Mouse (Mus musculus): ENCODE results near the gene Cpeb3. TPM values are rescaled to one million over a fixed set of nuclear protein-coding genes. Genes with fewer than 3 reads are reported as not detected.

Cpeb3 gene
- polyA plus RNA-seq, 1 experiment from 2014 or later, result 7.9 TPM

- Histone ChIP-seq H3K36me3 (0 out of 2 replicates have a peak, but pooled peaks cover 2% of the 10 kb centered on the region), H3K27me3 (replicated peaks) (no peaks in the 10 kb centered on the region), H3K4me1 (peaks cover 15% of the 10 kb centered on the region), H3K4me3 (no peak overlapping the region), H3K9me3 (no peaks in the 10 kb centered on the region), H3K27ac (replicated peaks) (no peak overlapping the region), H3K4me2 (no peak overlapping the region), H3K9ac (no peak overlapping the region)
- 81% methylated on average over 8 of the region's 8 CpGs for WGBS
- no peak for ATAC-seq (ENCODE audit: extremely low read depth, insufficient number of reproducible peaks, low FRiP score, low TSS enrichment)
Observed at GRCm38 (mm10) chr19:37057161-37057905, 151.1 kb downstream of the Cpeb3 start.

DNA sequence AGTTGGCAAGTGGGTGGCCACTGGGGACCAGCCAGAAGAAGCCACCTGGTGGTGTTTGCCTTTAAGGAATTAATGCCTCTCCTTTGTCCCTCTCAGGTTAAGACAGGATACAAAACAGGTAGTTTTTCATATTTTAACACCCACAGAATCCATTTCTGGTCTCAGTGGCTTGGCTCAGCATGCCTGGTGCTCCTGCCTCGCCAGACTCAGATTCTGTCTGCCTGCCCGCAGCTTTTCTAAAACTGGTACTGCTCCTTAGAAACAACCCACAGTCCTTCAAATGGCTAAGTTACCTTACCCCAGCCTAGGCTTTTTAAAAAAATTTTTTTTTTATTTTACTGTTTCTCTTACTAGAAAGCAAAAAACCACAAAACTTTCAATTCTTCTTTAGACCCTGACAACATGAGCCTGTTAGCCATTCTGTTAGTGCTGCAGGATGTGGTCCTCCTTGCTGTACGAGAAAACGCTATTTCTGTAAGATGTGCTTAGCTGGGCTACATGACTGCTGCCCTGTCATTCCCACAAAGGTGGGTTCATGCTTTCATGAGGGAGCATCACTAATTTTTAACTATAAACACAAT, 152.3 kb downstream of the Cpeb3 start:
- Histone ChIP-seq H3K36me3 (0 out of 2 replicates have a peak, but pooled peaks cover 2% of the 10 kb centered on the region), H3K9ac (no peak overlapping the region), H3K9me3 (no peaks in the 10 kb centered on the region), H3K4me3 (no peak overlapping the region), H3K4me2 (no peak overlapping the region), H3K4me1 (peaks cover 15% of the 10 kb centered on the region), H3K27me3 (replicated peaks) (no peaks in the 10 kb centered on the region), H3K27ac (replicated peaks) (no peak overlapping the region)
- no peak for ATAC-seq (ENCODE audit: extremely low read depth, insufficient number of reproducible peaks, low FRiP score, low TSS enrichment)
- 79% methylated on average over 4 of the region's 4 CpGs for WGBS

DNA sequence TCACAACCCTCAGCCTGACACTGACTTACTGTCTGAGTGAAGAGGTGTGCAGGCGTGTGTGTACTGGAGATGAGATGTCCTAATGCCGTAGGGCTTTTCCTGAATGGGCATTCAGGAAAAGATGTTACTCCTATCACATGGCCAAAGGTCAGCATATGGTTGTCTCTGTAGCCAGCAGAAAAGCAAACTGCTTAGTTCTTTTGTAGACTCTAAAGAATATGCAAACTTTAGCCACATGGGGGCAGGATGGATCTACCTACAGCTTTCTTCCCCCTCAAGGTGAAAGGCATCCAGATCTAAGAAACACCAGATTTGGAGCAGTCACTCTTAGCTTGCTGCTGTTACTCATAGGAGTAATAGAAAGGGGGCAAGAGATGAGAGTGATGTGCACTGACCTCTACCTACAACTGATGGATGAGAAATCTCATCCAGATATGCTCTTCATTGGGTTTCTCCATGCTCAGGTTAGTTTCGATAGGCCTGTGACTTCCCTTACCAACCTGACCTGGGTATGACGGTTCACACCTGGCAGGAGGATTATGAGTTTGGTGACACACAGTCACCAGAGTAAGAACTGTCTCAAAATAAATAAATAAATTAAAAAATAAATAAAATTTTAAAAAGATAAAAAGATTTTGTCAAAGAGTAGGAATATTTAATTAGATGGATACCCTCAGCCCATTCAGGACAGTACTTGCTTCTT, 157.6 kb downstream of the Cpeb3 start:
- Histone ChIP-seq H3K4me2 (no peak overlapping the region), H3K36me3 (0 out of 2 replicates have a peak, but pooled peaks cover 5% of the 10 kb centered on the region), H3K9ac (no peak overlapping the region), H3K9me3 (no peaks in the 10 kb centered on the region), H3K4me1 (no peaks in the 10 kb centered on the region), H3K4me3 (no peak overlapping the region), H3K27ac (replicated peaks) (no peak overlapping the region), H3K27me3 (replicated peaks) (no peaks in the 10 kb centered on the region)
- no peak for ATAC-seq (ENCODE audit: extremely low read depth, insufficient number of reproducible peaks, low FRiP score, low TSS enrichment)
- 57% methylated on average over 4 of the region's 4 CpGs for WGBS

- H3K36me3 ChIP-seq, result peaks cover 11% of the 10 kb centered on the region
- H3K27me3 ChIP-seq (replicated peaks), result no peaks in the 10 kb centered on the region
- no peak overlapping the region for H3K4me2 ChIP-seq
- WGBS, result 92% methylated on average over 6 of the region's 6 CpGs
- no peak overlapping the region for H3K4me3 ChIP-seq
- H3K4me1 ChIP-seq, result no peaks in the 10 kb centered on the region
- no peak overlapping the region for H3K9ac ChIP-seq
- H3K9me3 ChIP-seq, result no peaks in the 10 kb centered on the region
- ATAC-seq (ENCODE audit: extremely low read depth, insufficient number of reproducible peaks, low FRiP score, low TSS enrichment), result no peak
- H3K27ac ChIP-seq (replicated peaks), result no peak overlapping the region
Observed at GRCm38 (mm10) chr19:37048507-37048906, 159.9 kb downstream of the Cpeb3 start.

DNA sequence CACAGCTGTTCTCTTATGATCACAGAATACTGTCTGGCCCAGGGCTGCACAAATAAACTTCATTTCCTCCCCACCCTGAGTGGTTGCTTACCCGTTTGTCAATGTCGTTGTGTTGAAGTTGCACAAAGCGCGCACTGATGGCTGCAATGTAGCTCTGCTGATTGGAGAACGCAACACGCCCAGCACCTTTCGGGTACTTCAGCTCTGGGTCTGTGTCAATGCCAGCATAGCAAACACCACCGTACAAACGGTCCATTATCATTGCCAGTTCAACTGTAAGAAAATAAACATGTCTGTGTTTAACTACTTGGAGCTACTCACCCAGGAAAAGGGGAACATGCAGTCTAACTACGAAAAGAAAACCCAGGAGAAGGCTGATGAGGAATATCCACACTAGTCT, 164.0 kb downstream of the Cpeb3 start:
- ATAC-seq (ENCODE audit: extremely low read depth, insufficient number of reproducible peaks, low FRiP score, low TSS enrichment), result no peak
- Histone ChIP-seq H3K4me1 (no peaks in the 10 kb centered on the region), H3K27ac (replicated peaks) (no peak overlapping the region), H3K9me3 (no peaks in the 10 kb centered on the region), H3K36me3 (peaks cover 11% of the 10 kb centered on the region), H3K9ac (no peak overlapping the region), H3K27me3 (replicated peaks) (no peaks in the 10 kb centered on the region), H3K4me3 (no peak overlapping the region), H3K4me2 (no peak overlapping the region)
- 85% methylated on average over 10 of the region's 10 CpGs for WGBS

DNA sequence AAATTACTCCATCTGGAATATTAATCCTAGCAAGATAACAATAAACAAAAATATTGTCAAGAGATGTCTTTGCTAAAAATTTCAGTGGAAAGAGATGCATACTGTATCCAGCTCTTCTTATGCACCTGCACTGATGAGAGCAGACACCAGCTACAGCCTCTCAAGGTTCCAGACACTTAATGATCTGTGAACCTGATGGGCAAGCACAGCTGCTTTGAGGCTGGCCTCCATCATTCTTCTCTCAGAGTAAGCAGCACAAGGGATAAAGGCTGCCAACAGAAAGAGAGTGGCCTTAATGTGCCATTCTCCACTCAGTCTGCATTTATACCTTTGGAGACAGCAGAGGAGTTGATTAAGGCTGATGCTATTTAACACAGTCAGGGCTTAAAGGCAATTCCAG, 167.5 kb downstream of the Cpeb3 start:
- H3K4me2 ChIP-seq, result no peak overlapping the region
- no peak overlapping the region for H3K9ac ChIP-seq
- no peaks in the 10 kb centered on the region for H3K27me3 ChIP-seq (replicated peaks)
- no peak overlapping the region for H3K4me3 ChIP-seq
- no peak overlapping the region for H3K27ac ChIP-seq (replicated peaks)
- peaks cover 15% of the 10 kb centered on the region for H3K4me1 ChIP-seq
- no peak for ATAC-seq (ENCODE audit: extremely low read depth, insufficient number of reproducible peaks, low FRiP score, low TSS enrichment)
- H3K36me3 ChIP-seq, result peaks cover 14% of the 10 kb centered on the region
- no peaks in the 10 kb centered on the region for H3K9me3 ChIP-seq

DNA sequence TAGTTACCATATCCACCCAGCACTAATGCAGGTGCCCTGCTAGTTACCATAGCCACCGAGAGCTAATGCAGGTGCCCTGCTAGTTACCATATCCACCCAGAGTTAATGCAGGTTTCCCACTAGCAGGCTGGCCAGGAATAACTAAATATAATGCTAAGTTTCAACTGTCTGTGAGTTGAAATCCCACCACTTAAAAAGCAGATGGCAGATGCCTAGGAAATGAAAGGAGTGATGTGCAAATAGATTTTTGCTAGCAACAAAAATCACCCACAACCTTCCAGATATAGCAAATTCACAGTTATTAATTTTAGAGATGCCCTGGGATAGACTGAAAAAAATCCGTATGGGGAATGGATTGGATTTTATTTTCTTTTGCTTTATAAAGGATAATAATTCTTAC, 176.0 kb downstream of the Cpeb3 start:
- Histone ChIP-seq H3K27me3 (replicated peaks) (no peaks in the 10 kb centered on the region), H3K4me1 (peaks cover 27% of the 10 kb centered on the region), H3K4me3 (no peak overlapping the region), H3K9ac (no peak overlapping the region), H3K27ac (replicated peaks) (no peak overlapping the region), H3K36me3 (peaks cover 10% of the 10 kb centered on the region; the same call in 1 of the 2 replicates), H3K9me3 (no peaks in the 10 kb centered on the region), H3K4me2 (no peak overlapping the region)
- ATAC-seq (ENCODE audit: extremely low read depth, insufficient number of reproducible peaks, low FRiP score, low TSS enrichment), result no peak
- WGBS, result 75% methylated on average over 2 of the region's 2 CpGs

DNA sequence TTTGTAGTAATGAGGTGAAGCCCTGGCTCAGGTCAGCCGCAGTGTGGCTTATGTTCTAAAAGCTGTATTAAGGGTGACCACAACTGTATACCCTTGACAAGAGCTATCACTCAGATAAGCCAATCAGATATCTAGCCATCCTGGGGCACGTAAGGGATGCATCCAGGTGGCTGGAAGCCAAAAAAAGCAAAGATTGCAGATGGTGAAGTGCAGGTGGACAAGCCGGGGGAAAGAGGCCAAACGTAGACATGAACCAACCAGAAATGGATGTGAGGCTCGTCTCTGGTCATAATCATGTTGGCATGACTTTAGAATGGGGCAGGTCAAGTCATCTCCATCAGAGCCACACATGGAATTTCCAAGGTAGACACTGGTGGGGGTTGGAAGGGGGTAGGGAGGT, 177.0 kb downstream of the Cpeb3 start:
- ATAC-seq (ENCODE audit: extremely low read depth, insufficient number of reproducible peaks, low FRiP score, low TSS enrichment), result no peak
- Histone ChIP-seq H3K4me2 (no peak overlapping the region), H3K4me1 (peaks cover 27% of the 10 kb centered on the region), H3K9ac (no peak overlapping the region), H3K4me3 (no peak overlapping the region), H3K27ac (replicated peaks) (no peak overlapping the region), H3K36me3 (peaks cover 10% of the 10 kb centered on the region; the same call in 1 of the 2 replicates), H3K9me3 (no peaks in the 10 kb centered on the region), H3K27me3 (replicated peaks) (no peaks in the 10 kb centered on the region)
- 73% methylated on average over 5 of the region's 5 CpGs for WGBS

- 71% methylated on average over 6 of the region's 6 CpGs for WGBS
- peaks cover 36% of the 10 kb centered on the region for H3K4me1 ChIP-seq
- no peak overlapping the region for H3K9ac ChIP-seq
- H3K9me3 ChIP-seq, result no peaks in the 10 kb centered on the region
- H3K4me3 ChIP-seq, result no peak overlapping the region
- no peaks in the 10 kb centered on the region for H3K27me3 ChIP-seq (replicated peaks)
- 0 out of 2 replicates have a peak overlapping the region, but pooled peaks have one; percentile 6 for H3K27ac ChIP-seq (replicated peaks)
- H3K36me3 ChIP-seq, result peaks cover 11% of the 10 kb centered on the region
- no peak for ATAC-seq (ENCODE audit: extremely low read depth, insufficient number of reproducible peaks, low FRiP score, low TSS enrichment)
- H3K4me2 ChIP-seq, result no peak overlapping the region
Observed at GRCm38 (mm10) chr19:37029771-37030170, 178.6 kb downstream of the Cpeb3 start.

DNA sequence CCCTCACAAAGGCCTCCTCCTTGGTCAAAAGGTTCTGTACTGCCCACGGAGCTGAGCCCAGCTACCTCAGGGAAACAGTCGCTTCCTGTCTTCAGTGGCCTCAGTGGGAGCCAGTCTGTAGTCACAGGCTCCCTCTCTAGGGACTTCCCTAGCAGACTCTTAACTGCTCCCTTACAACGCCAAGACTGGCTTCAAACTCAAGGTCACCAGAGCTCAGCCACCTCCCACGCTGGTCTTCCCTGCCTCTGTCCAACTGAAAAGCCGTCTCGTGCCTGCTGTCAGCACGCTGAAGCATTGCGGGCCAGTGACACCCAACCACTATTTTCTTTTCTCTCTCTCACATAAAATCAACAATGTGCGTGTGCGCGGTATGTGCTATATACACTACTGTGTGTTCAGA, 182.0 kb downstream of the Cpeb3 start:
- no peak overlapping the region for H3K4me3 ChIP-seq
- H3K4me1 ChIP-seq, result peaks cover 29% of the 10 kb centered on the region
- no peaks in the 10 kb centered on the region for H3K9me3 ChIP-seq
- H3K27ac ChIP-seq (replicated peaks), result peak overlapping the region; percentile 64
- peaks cover 20% of the 10 kb centered on the region for H3K36me3 ChIP-seq
- H3K9ac ChIP-seq, result no peak overlapping the region
- WGBS, result 54% methylated on average over 11 of the region's 11 CpGs
- H3K4me2 ChIP-seq, result no peak overlapping the region
- ATAC-seq (ENCODE audit: extremely low read depth, insufficient number of reproducible peaks, low FRiP score, low TSS enrichment), result no peak
- no peaks in the 10 kb centered on the region for H3K27me3 ChIP-seq (replicated peaks)

DNA sequence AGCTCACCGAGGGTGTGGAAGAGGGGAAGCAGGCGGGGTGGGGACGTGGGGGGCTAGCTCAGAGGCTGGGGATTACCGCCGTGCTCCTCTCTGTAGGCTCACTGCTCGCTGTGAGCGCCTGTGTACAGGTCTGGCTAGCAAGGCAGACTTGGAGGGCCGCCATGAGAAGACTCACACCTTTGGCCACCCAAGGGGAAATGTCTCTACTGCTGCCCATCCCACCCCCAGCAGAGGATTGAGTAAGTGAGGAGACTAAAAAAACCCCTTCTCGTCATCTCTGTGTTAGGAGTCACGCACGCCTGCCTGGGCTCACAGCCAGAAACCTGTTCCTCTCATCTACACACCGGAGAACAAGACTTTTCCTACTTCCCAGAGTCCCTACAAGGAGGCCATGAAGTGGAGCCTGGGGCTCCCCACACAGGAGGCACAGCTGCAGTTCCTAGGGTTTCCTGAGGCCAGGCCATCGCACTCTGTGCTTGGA, 182.5 kb downstream of the Cpeb3 start:
- H3K27ac ChIP-seq (replicated peaks), result peak overlapping the region; percentile 64
- WGBS, result 63% methylated on average over 13 of the region's 13 CpGs
- ATAC-seq (ENCODE audit: extremely low read depth, insufficient number of reproducible peaks, low FRiP score, low TSS enrichment), result peak; percentile 44; the same call in 1 of the 2 replicates
- no peaks in the 10 kb centered on the region for H3K27me3 ChIP-seq (replicated peaks)
- H3K9ac ChIP-seq, result no peak overlapping the region
- H3K4me3 ChIP-seq, result no peak overlapping the region
- H3K36me3 ChIP-seq, result peaks cover 20% of the 10 kb centered on the region
- no peaks in the 10 kb centered on the region for H3K9me3 ChIP-seq
- peaks cover 27% of the 10 kb centered on the region for H3K4me1 ChIP-seq
- no peak overlapping the region for H3K4me2 ChIP-seq

Data from heart, embryonic 13.5 days (tissue).